In the genomic region with DNA sequence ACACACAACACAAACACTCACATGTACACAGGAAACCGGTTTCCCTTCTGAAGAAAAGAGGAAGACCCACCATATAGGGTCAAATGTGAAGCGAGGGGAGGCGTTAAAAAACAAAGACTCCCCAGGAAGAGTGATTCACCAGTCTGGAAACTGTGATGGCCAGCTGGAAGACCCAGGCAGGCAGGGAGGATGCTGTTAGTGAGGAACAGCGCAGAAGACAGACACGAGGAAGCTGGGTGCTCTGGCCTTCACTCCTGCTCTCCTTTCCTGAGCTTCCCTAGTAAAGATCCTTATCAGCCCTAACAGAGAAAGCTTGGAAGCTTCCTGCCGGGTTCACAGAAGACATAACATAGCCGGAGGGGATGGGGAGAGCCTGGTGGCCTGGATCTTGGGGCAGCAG, we compare ENCODE assay signal across 9 mouse cellular contexts. TPM values are rescaled to one million over a fixed set of nuclear protein-coding genes. Genes with fewer than 3 reads are reported as not detected.
DNase-seq lines count a peak whose midpoint lies in the region; ATAC-seq and TF ChIP-seq lines count a peak whose summit lies in the region.
"Had no signal": no experiment of that assay in that cellular context is flagged by ENCODE, and none has a peak within 500 bp of the region (broad histone marks: within the 10 kb centered on the region; RNA-seq: fewer than 3 reads in every experiment).

No protein-coding gene starts in this region.

- H3K4me1 ChIP-seq in forebrain, embryonic 15.5 days, result peaks cover 70% of the 10 kb centered on the region
- peaks cover 42% of the 10 kb centered on the region for H3K4me1 ChIP-seq in intestine, embryonic 15.5 days (replicated peaks)
- H3K4me1 ChIP-seq in neural tube, embryonic 14.5 days (ENCODE audit: control insufficient read depth, insufficient read depth, low read length), result peaks cover 48% of the 10 kb centered on the region

- H3K36me3 ChIP-seq in forebrain, embryonic 15.5 days, result no peaks in the 10 kb centered on the region
- no peaks in the 10 kb centered on the region for H3K36me3 ChIP-seq in intestine, embryonic 15.5 days
- no peaks in the 10 kb centered on the region for H3K36me3 ChIP-seq in neural tube, embryonic 14.5 days (ENCODE audit: control insufficient read depth, insufficient read depth, low read length)

- WGBS in forebrain, embryonic 15.5 days, result 56% methylated on average over 7 of the region's 7 CpGs
- WGBS in intestine, embryonic 15.5 days, result 38% methylated on average over 7 of the region's 7 CpGs
- 39% methylated on average over 7 of the region's 7 CpGs for WGBS in neural tube, embryonic 14.5 days

- peak overlapping the region; percentile 60; the same call in 1 of the 2 replicates for H3K27ac ChIP-seq in layer of hippocampus, adult 2 months
- peak overlapping the region; percentile 78 for H3K27ac ChIP-seq in forebrain, embryonic 15.5 days (replicated peaks)
- H3K27ac ChIP-seq in intestine, embryonic 15.5 days, result peak overlapping the region; percentile 63
- H3K27ac ChIP-seq in neural tube, embryonic 14.5 days (ENCODE audit: low read depth, low read length), result peak overlapping the region; percentile 44; the same call in 1 of the 2 replicates
- H3K27ac ChIP-seq: liver, embryonic 14.5 days had no signal

- no peaks in the 10 kb centered on the region for H3K9me3 ChIP-seq in forebrain, embryonic 15.5 days
- no peaks in the 10 kb centered on the region for H3K9me3 ChIP-seq in intestine, embryonic 15.5 days
- no peaks in the 10 kb centered on the region for H3K9me3 ChIP-seq in neural tube, embryonic 14.5 days (ENCODE audit: control insufficient read depth, low read length)

- no peaks in the 10 kb centered on the region for H3K27me3 ChIP-seq in forebrain, embryonic 15.5 days
- H3K27me3 ChIP-seq in intestine, embryonic 15.5 days (replicated peaks), result no peaks in the 10 kb centered on the region; the same call in 1 of the 2 replicates
- H3K27me3 ChIP-seq in neural tube, embryonic 14.5 days (ENCODE audit: control insufficient read depth, insufficient read depth, low read length), result no peaks in the 10 kb centered on the region

- H3K4me2 ChIP-seq in forebrain, embryonic 15.5 days (replicated peaks), result no peak overlapping the region
- no peak overlapping the region for H3K4me2 ChIP-seq in intestine, embryonic 15.5 days (replicated peaks)
- H3K4me2 ChIP-seq in neural tube, embryonic 14.5 days (ENCODE audit: low read depth, low read length), result no peak overlapping the region

- ATAC-seq in forebrain, embryonic 15.5 days (replicated peaks), result no peak
- ATAC-seq in intestine, embryonic 15.5 days, result no peak
- no peak for ATAC-seq in neural tube, embryonic 14.5 days (ENCODE audit: low read depth)

- no peak overlapping the region for H3K4me3 ChIP-seq in layer of hippocampus, adult 2 months
- H3K4me3 ChIP-seq in forebrain, embryonic 15.5 days, result no peak overlapping the region
- H3K4me3 ChIP-seq in intestine, embryonic 15.5 days (replicated peaks), result no peak overlapping the region
- no peak overlapping the region for H3K4me3 ChIP-seq in neural tube, embryonic 14.5 days (ENCODE audit: low read depth, low read length)
- H3K4me3 ChIP-seq: erythroblast, embryonic 14.5 days had no signal

- TF ChIP-seq CTCF in layer of hippocampus, adult 2 months (conservative IDR thresholded peaks at IDR 0.05), result no peak

- no peak overlapping the region for H3K9ac ChIP-seq in forebrain, embryonic 15.5 days (replicated peaks)
- H3K9ac ChIP-seq in intestine, embryonic 15.5 days, result no peak overlapping the region
- no peak overlapping the region for H3K9ac ChIP-seq in neural tube, embryonic 14.5 days (replicated peaks; ENCODE audit: low read depth, low read length)
- H3K9ac ChIP-seq: liver, embryonic 14.5 days had no signal

- DNase-seq in layer of hippocampus, adult 2 months (ENCODE audit: low spot score in 2 of 2), result no peak
- DNase-seq in layer of hippocampus, postnatal 10 days (ENCODE audit: low spot score in 2 of 2), result no peak
- no peak for DNase-seq in right cerebral cortex, postnatal 14 days
- DNase-seq in frontal cortex, postnatal 36 days (ENCODE audit: low spot score in 2 of 2), result no peak

RNA-seq across cellular contexts. Expression of a gene that starts 12.0 kb away (rescaled TPM):
- total RNA-seq in layer of hippocampus, adult 2 months (2021), result 10 to 100 TPM; 71.8 to 86.4 TPM
- 100 to 1,000 TPM in 1 of 2 experiments, 10 to 100 TPM in 1; 87.9 to 102 TPM for total RNA-seq in layer of hippocampus, postnatal 10 days (2021)
- 46.4 and 50.0 TPM in 2 replicates for polyA plus RNA-seq in forebrain, embryonic 15.5 days (2015; fragmentation: Nextera tagmentation; extraction: Ambion mirVana)
- 17.6 and 18.9 TPM in 2 replicates for polyA plus RNA-seq in intestine, embryonic 15.5 days (2015; fragmentation: Nextera tagmentation; extraction: Ambion mirVana)
- 38.8 and 45.5 TPM in 2 replicates for polyA plus RNA-seq in neural tube, embryonic 14.5 days (2014; fragmentation: Nextera tagmentation; extraction: Ambion mirVana)

RNA-seq across cellular contexts. Expression of a gene that starts 44.6 kb away (rescaled TPM):
- 100 to 1,000 TPM in 1 of 2 experiments, 10 to 100 TPM in 1; 100.0 to 103 TPM for total RNA-seq in layer of hippocampus, adult 2 months (2021)
- total RNA-seq in layer of hippocampus, postnatal 10 days (2021), result 100 to 1,000 TPM; 112 to 118 TPM
- 134 and 139 TPM in 2 replicates for polyA plus RNA-seq in forebrain, embryonic 15.5 days (2015; fragmentation: Nextera tagmentation; extraction: Ambion mirVana)
- polyA plus RNA-seq in intestine, embryonic 15.5 days (2015; fragmentation: Nextera tagmentation; extraction: Ambion mirVana), result 184 and 193 TPM in 2 replicates
- polyA plus RNA-seq in neural tube, embryonic 14.5 days (2014; fragmentation: Nextera tagmentation; extraction: Ambion mirVana), result 153 and 177 TPM in 2 replicates

RNA-seq across cellular contexts. Expression of a gene that starts 44.7 kb away (rescaled TPM):
- 10 to 100 TPM; 73.9 to 84.9 TPM for total RNA-seq in layer of hippocampus, adult 2 months (2021)
- total RNA-seq in layer of hippocampus, postnatal 10 days (2021), result 10 to 100 TPM; 78.8 to 84.5 TPM
- 174 and 179 TPM in 2 replicates for polyA plus RNA-seq in forebrain, embryonic 15.5 days (2015; fragmentation: Nextera tagmentation; extraction: Ambion mirVana)
- polyA plus RNA-seq in intestine, embryonic 15.5 days (2015; fragmentation: Nextera tagmentation; extraction: Ambion mirVana), result 79.8 and 82.8 TPM in 2 replicates
- 160 and 170 TPM in 2 replicates for polyA plus RNA-seq in neural tube, embryonic 14.5 days (2014; fragmentation: Nextera tagmentation; extraction: Ambion mirVana)

RNA-seq across cellular contexts. Expression of a gene that starts 50.0 kb away (rescaled TPM):
- total RNA-seq in layer of hippocampus, adult 2 months (2021), result under 1 TPM in 1 of 2 experiments, not detected in 1; 0.18 TPM
- not detected for total RNA-seq in layer of hippocampus, postnatal 10 days (2021)
- polyA plus RNA-seq in forebrain, embryonic 15.5 days (2015; fragmentation: Nextera tagmentation; extraction: Ambion mirVana), result not detected in 2 replicates
- polyA plus RNA-seq in intestine, embryonic 15.5 days (2015; fragmentation: Nextera tagmentation; extraction: Ambion mirVana), result not detected in 2 replicates
- not detected in 2 replicates for polyA plus RNA-seq in neural tube, embryonic 14.5 days (2014; fragmentation: Nextera tagmentation; extraction: Ambion mirVana)
- polyA plus RNA-seq: erythroblast, embryonic 14.5 days; liver, embryonic 14.5 days had no signal
